Mouse (Mus musculus) embryonic fibroblast, embryonic 13.5 days (primary cell): ENCODE measurements around the gene Flot1.

Source experiments
- CTCF ChIP-seq: IDR thresholded peaks from 2 replicates; pipeline ENCODE4 v1.5.1; 2011; ENCODE audit warnings: mild to moderate bottlenecking, control low read depth, low read length, moderate library complexity, borderline replicate concordance; ENCODE audit not compliant: insufficient read depth
- POLR2A ChIP-seq: IDR thresholded peaks from 2 replicates; pipeline ENCODE4 v1.6.1; 2011; ENCODE audit warnings: low read depth, mild to moderate bottlenecking, control low read depth, low read length, moderate library complexity

- TF ChIP-seq CTCF, result peak; percentile 70
- TF ChIP-seq POLR2A, result peak; percentile 52
These were observed 56.4 kb downstream of the Flot1 start, which contains the start of gene Dhx16 for GRCm38 (mm10) chr17:35879245-35880057.
